Mouse (Mus musculus) G1E (cell line): ENCODE data around the gene Zfp672. TPM values are rescaled to one million over a fixed set of nuclear protein-coding genes. Genes with fewer than 3 reads are reported as not detected.

Experiments
- ATAC-seq: 2 replicates; pipeline ENCODE4 v1.8.0; 2016; ENCODE audit warnings: mild to moderate bottlenecking; ENCODE audit not compliant: insufficient number of reproducible peaks, poor library complexity, low FRiP score, severe bottlenecking; ENCODE audit errors: extremely low read depth
- DNase-seq: peaks from one replicate; pipeline ENCODE4 v3.0.0; 2012; ENCODE audit warnings: low spot score
- H3K27me3 ChIP-seq: 2 replicates; pipeline ENCODE4 v1.6.1; 2012; ENCODE audit warnings: mild to moderate bottlenecking, low read length, inconsistent platforms; ENCODE audit not compliant: insufficient read depth
- H3K36me3 ChIP-seq: replicated peaks from 2 replicates; pipeline ENCODE3; 2012; ENCODE audit warnings: mild to moderate bottlenecking, inconsistent platforms
- H3K4me1 ChIP-seq: 2 replicates; pipeline ENCODE4 v1.6.1; 2012; ENCODE audit warnings: low read depth, low read length, inconsistent platforms, mixed read lengths; ENCODE audit not compliant: insufficient read depth
- H3K4me3 ChIP-seq: 2 replicates; pipeline ENCODE4 v1.5.1; 2012; ENCODE audit warnings: low read depth, mild to moderate bottlenecking, inconsistent platforms, low read length, moderate library complexity, mixed read lengths
- H3K9me3 ChIP-seq: replicated peaks from 2 replicates; pipeline ENCODE4 v1.6.1; 2012; ENCODE audit warnings: inconsistent platforms
- CTCF ChIP-seq: IDR thresholded peaks from 2 replicates; pipeline ENCODE4 v1.5.1; 2012; ENCODE audit warnings: low read depth, low read length, inconsistent platforms, mixed read lengths
- GATA1 ChIP-seq: IDR thresholded peaks from 2 replicates; pipeline ENCODE4 v1.6.1; 2012; ENCODE audit warnings: borderline replicate concordance, low read length, inconsistent platforms, mixed read lengths
- GATA2 ChIP-seq: IDR thresholded peaks from 2 replicates; pipeline ENCODE4 v1.6.1; 2012; ENCODE audit warnings: low read depth, low read length, inconsistent platforms, borderline replicate concordance
- POLR2AphosphoS5 ChIP-seq: IDR thresholded peaks from 2 replicates; pipeline ENCODE4 v1.6.1; 2012; ENCODE audit warnings: low read depth, low read length, inconsistent platforms; ENCODE audit not compliant: insufficient replicate concordance
- TAL1 ChIP-seq: conservative IDR thresholded peaks from 2 replicates; pipeline ENCODE4 v1.6.1; 2012; ENCODE audit warnings: low read depth, low read length, inconsistent platforms, mixed read lengths
- polyA plus RNA-seq: library from polyadenylated mRNA; stranded (reverse); fragments of >175 nt; gene quantifications from 2 replicates; pipeline ENCODE4 v1.2.3, GENCODE M21; 2012
- total RNA-seq, 2 experiments: library from RNA; stranded (forward) in 1 of 2; stranded (reverse) in 1 of 2; fragments of 200-1000 nt in 1 of 2; fragments of >200 nt in 1 of 2; fragmentation: Nextera tagmentation in 1 of 2; gene quantifications; 2 replicates each; pipeline ENCODE4 v1.2.3; 2014 to 2017

Zfp672 gene
- total and polyA plus RNA-seq, 3 experiments, result 7.9 to 29.6 (median 27.1) TPM

DNA sequence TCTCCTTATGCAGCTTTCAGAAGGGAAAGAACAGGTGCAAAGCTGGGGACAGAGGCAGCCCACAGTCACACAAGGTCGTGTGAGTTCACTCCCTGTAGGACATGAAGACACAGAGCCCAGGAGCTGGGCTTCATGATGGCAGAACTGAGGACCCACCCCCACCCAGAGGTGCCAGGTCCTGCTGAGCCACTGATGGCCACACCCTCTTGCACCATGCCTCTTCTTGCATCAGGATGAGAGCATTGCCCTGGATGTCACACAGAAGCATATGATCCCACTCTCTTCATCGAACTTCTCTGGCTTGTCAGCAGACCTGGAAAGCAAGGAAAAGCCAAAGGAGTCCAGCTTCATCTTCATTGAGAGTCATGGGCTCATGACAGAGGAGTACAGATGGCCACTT is 55.6 kb downstream of the Zfp672 start, which contains the start of gene 4930438A08Rik:
Gene 4930438A08Rik, plus strand, starts transcription at position 228 of the 400 bp plus-strand sequence.
- no peaks in the 10 kb centered on the region for H3K4me1 ChIP-seq
- peaks cover 30% of the 10 kb centered on the region for H3K27me3 ChIP-seq
- DNase-seq (no peak), ATAC-seq (no peak)
- H3K4me3 ChIP-seq, result no peak within 1 kb of the TSS
- no peaks in the 10 kb centered on the region for H3K36me3 ChIP-seq
- TF ChIP-seq POLR2AphosphoS5 (no peak), GATA2 (no peak), TAL1 (no peak), GATA1 (no peak), CTCF (no peak)
- H3K9me3 ChIP-seq, result no peaks in the 10 kb centered on the region

DNA sequence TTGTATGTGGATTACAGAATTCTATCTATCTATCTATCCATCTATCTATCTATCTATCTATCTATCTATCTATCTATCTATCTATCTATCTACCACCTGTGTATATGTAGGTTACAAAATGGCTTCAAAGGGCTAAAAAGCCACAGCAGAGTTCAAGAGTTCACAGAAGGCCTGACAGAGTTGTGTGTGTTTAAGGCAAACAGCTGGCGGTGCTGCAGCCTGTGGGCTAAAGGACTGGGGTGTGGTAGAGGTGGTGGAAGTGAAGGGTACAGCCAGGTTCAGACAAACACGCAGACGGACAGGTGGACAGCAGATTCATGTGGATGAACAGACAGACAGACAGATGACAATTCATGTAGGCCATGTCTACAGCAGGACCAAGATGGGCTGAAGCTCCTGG is 61.9 kb downstream of the Zfp672 start:
- no peak for ATAC-seq
- no peaks in the 10 kb centered on the region for H3K9me3 ChIP-seq
- no peaks in the 10 kb centered on the region for H3K36me3 ChIP-seq
- no peak for DNase-seq
- H3K27me3 ChIP-seq, result peaks cover 21% of the 10 kb centered on the region
- H3K4me3 ChIP-seq, result no peak overlapping the region
- H3K4me1 ChIP-seq, result no peaks in the 10 kb centered on the region
- TF ChIP-seq GATA1, result no peak
- TF ChIP-seq GATA2, result no peak
- TF ChIP-seq CTCF, result no peak
- TF ChIP-seq POLR2AphosphoS5, result no peak
- TF ChIP-seq TAL1, result no peak

Other genes starting within 250 kb of the Zfp672 start
Only the 20 nearest of the 21 such genes appear.
- gene Gm12248, start 237.2 kb downstream of the Zfp672 start, total RNA-seq (2014; fragmentation: Nextera tagmentation), result 0.90 and 2.5 TPM in 2 replicates
- gene Gm12248, start 237.2 kb downstream of the Zfp672 start, total RNA-seq (2017), result 0.76 TPM in 1 of 2 replicates, not detected in the other
- gene Gm12248, start 237.2 kb downstream of the Zfp672 start, polyA plus RNA-seq, result 0.05 TPM in 1 of 2 replicates, not detected in the other
- 64.2 and 65.1 TPM in 2 replicates for gene Cnot8, start 226.2 kb downstream of the Zfp672 start, total RNA-seq (2014; fragmentation: Nextera tagmentation)
- gene Cnot8, start 226.2 kb downstream of the Zfp672 start, total RNA-seq (2017), result 111 and 126 TPM in 2 replicates
- 4.4 and 5.5 TPM in 2 replicates for gene Cnot8, start 226.2 kb downstream of the Zfp672 start, polyA plus RNA-seq
- 43.9 and 61.6 TPM in 2 replicates for gene Gemin5, start 161.8 kb downstream of the Zfp672 start, total RNA-seq (2014; fragmentation: Nextera tagmentation)
- gene Gemin5, start 161.8 kb downstream of the Zfp672 start, total RNA-seq (2017), result 25.9 and 26.3 TPM in 2 replicates
- gene Gemin5, start 161.8 kb downstream of the Zfp672 start, polyA plus RNA-seq, result 14.6 and 19.6 TPM in 2 replicates
- 67.5 and 82.1 TPM in 2 replicates for gene Mrpl22, start 158.7 kb downstream of the Zfp672 start, total RNA-seq (2014; fragmentation: Nextera tagmentation)
- 72.6 and 81.6 TPM in 2 replicates for gene Mrpl22, start 158.7 kb downstream of the Zfp672 start, total RNA-seq (2017)
- gene Mrpl22, start 158.7 kb downstream of the Zfp672 start, polyA plus RNA-seq, result 9.5 and 19.0 TPM in 2 replicates
- gene Igtp, start 130.8 kb downstream of the Zfp672 start, total RNA-seq (2014; fragmentation: Nextera tagmentation), result 10.3 and 11.1 TPM in 2 replicates
- 9.9 and 11.0 TPM in 2 replicates for gene Igtp, start 130.8 kb downstream of the Zfp672 start, total RNA-seq (2017)
- 1.2 and 1.4 TPM in 2 replicates for gene Igtp, start 130.8 kb downstream of the Zfp672 start, polyA plus RNA-seq
- 6.7 and 7.1 TPM in 2 replicates for gene Irgm2, start 130.7 kb downstream of the Zfp672 start, total RNA-seq (2014; fragmentation: Nextera tagmentation)
- gene Irgm2, start 130.7 kb downstream of the Zfp672 start, total RNA-seq (2017), result 6.0 and 6.3 TPM in 2 replicates
- 0.18 and 0.30 TPM in 2 replicates for gene Irgm2, start 130.7 kb downstream of the Zfp672 start, polyA plus RNA-seq
- gene 4930438A08Rik, start 55.5 kb downstream of the Zfp672 start, total RNA-seq (2014; fragmentation: Nextera tagmentation), result not detected in 2 replicates
- 0.05 TPM in 1 of 2 replicates, not detected in the other for gene 4930438A08Rik, start 55.5 kb downstream of the Zfp672 start, total RNA-seq (2017)
- not detected in 2 replicates for gene 4930438A08Rik, start 55.5 kb downstream of the Zfp672 start, polyA plus RNA-seq
- gene Zfp692, start 23.3 kb downstream of the Zfp672 start, total RNA-seq (2014; fragmentation: Nextera tagmentation), result 14.4 and 17.5 TPM in 2 replicates
- gene Zfp692, start 23.3 kb downstream of the Zfp672 start, total RNA-seq (2017), result 14.5 and 20.0 TPM in 2 replicates
- 15.5 and 16.6 TPM in 2 replicates for gene Zfp692, start 23.3 kb downstream of the Zfp672 start, polyA plus RNA-seq
- 4.5 and 5.1 TPM in 2 replicates for gene Sh3bp5l, start 385 bp upstream of the Zfp672 start, total RNA-seq (2014; fragmentation: Nextera tagmentation)
- 18.1 and 19.5 TPM in 2 replicates for gene Sh3bp5l, start 385 bp upstream of the Zfp672 start, total RNA-seq (2017)
- gene Sh3bp5l, start 385 bp upstream of the Zfp672 start, polyA plus RNA-seq, result 18.2 and 18.6 TPM in 2 replicates
- 0.68 and 1.2 TPM in 2 replicates for gene Lypd8, start 48.7 kb upstream of the Zfp672 start, total RNA-seq (2014; fragmentation: Nextera tagmentation)
- 0.16 and 0.29 TPM in 2 replicates for gene Lypd8, start 48.7 kb upstream of the Zfp672 start, total RNA-seq (2017)
- 0.07 TPM in 1 of 2 replicates, not detected in the other for gene Lypd8, start 48.7 kb upstream of the Zfp672 start, polyA plus RNA-seq
- gene 1810065E05Rik, start 90.8 kb upstream of the Zfp672 start, total RNA-seq (2014; fragmentation: Nextera tagmentation), result not detected in 2 replicates
- not detected in 2 replicates for gene 1810065E05Rik, start 90.8 kb upstream of the Zfp672 start, total RNA-seq (2017)
- gene 1810065E05Rik, start 90.8 kb upstream of the Zfp672 start, polyA plus RNA-seq, result not detected in 2 replicates
- gene Gm12253, start 102.2 kb upstream of the Zfp672 start, total RNA-seq (2014; fragmentation: Nextera tagmentation), result not detected in 2 replicates
- gene Gm12253, start 102.2 kb upstream of the Zfp672 start, total RNA-seq (2017), result not detected in 2 replicates
- gene Gm12253, start 102.2 kb upstream of the Zfp672 start, polyA plus RNA-seq, result not detected in 2 replicates
- not detected in 2 replicates for gene Lypd9, start 122.6 kb upstream of the Zfp672 start, total RNA-seq (2014; fragmentation: Nextera tagmentation)
- not detected in 2 replicates for gene Lypd9, start 122.6 kb upstream of the Zfp672 start, total RNA-seq (2017)
- gene Lypd9, start 122.6 kb upstream of the Zfp672 start, polyA plus RNA-seq, result not detected in 2 replicates
- not detected in 2 replicates for gene Olfr30, start 131.9 kb upstream of the Zfp672 start, total RNA-seq (2014; fragmentation: Nextera tagmentation)
- 0.12 TPM in 1 of 2 replicates, not detected in the other for gene Olfr30, start 131.9 kb upstream of the Zfp672 start, total RNA-seq (2017)
- not detected in 2 replicates for gene Olfr30, start 131.9 kb upstream of the Zfp672 start, polyA plus RNA-seq
- gene Olfr332, start 162.2 kb upstream of the Zfp672 start, total RNA-seq (2014; fragmentation: Nextera tagmentation), result not detected in 2 replicates
- gene Olfr332, start 162.2 kb upstream of the Zfp672 start, total RNA-seq (2017), result 0.11 TPM in 1 of 2 replicates, not detected in the other
- gene Olfr332, start 162.2 kb upstream of the Zfp672 start, polyA plus RNA-seq, result not detected in 2 replicates
- not detected in 2 replicates for gene Olfr331, start 172.2 kb upstream of the Zfp672 start, total RNA-seq (2014; fragmentation: Nextera tagmentation)
- gene Olfr331, start 172.2 kb upstream of the Zfp672 start, total RNA-seq (2017), result not detected in 2 replicates
- not detected in 2 replicates for gene Olfr331, start 172.2 kb upstream of the Zfp672 start, polyA plus RNA-seq
- gene Olfr330, start 204.5 kb upstream of the Zfp672 start, total RNA-seq (2014; fragmentation: Nextera tagmentation), result not detected in 2 replicates
- 0.11 TPM in 1 of 2 replicates, not detected in the other for gene Olfr330, start 204.5 kb upstream of the Zfp672 start, total RNA-seq (2017)
- not detected in 2 replicates for gene Olfr330, start 204.5 kb upstream of the Zfp672 start, polyA plus RNA-seq
- not detected in 2 replicates for gene Olfr329-ps, start 216.1 kb upstream of the Zfp672 start, total RNA-seq (2014; fragmentation: Nextera tagmentation)
- 0.29 TPM in 1 of 2 replicates, not detected in the other for gene Olfr329-ps, start 216.1 kb upstream of the Zfp672 start, total RNA-seq (2017)
- not detected in 2 replicates for gene Olfr329-ps, start 216.1 kb upstream of the Zfp672 start, polyA plus RNA-seq
- gene Olfr328, start 225.3 kb upstream of the Zfp672 start, total RNA-seq (2014; fragmentation: Nextera tagmentation), result not detected in 2 replicates
- gene Olfr328, start 225.3 kb upstream of the Zfp672 start, total RNA-seq (2017), result 0.16 and 0.29 TPM in 2 replicates
- not detected in 2 replicates for gene Olfr328, start 225.3 kb upstream of the Zfp672 start, polyA plus RNA-seq
- not detected in 2 replicates for gene Olfr224, start 240.2 kb upstream of the Zfp672 start, total RNA-seq (2014; fragmentation: Nextera tagmentation)
- gene Olfr224, start 240.2 kb upstream of the Zfp672 start, total RNA-seq (2017), result 0.11 TPM in 1 of 2 replicates, not detected in the other
- not detected in 2 replicates for gene Olfr224, start 240.2 kb upstream of the Zfp672 start, polyA plus RNA-seq